Mouse (Mus musculus): ENCODE results near the gene Ptprn2.

GRCm38 (mm10) chr12:116478771-116479170 lies 6.7 kb upstream of the Ptprn2 start:
- TF ChIP-seq MAX (IDR thresholded peaks at IDR 0.05; ENCODE audit: low read depth) (no peak), POLR2A (IDR thresholded peaks at IDR 0.05; ENCODE audit: insufficient read length, low read depth) (no peak), REST (IDR thresholded peaks at IDR 0.05; ENCODE audit: insufficient read depth, insufficient read length) (no peak), MYOG (IDR thresholded peaks at IDR 0.05; ENCODE audit: control insufficient read depth in 1 of 3, insufficient read depth in 1 of 3, insufficient read length in 2 of 3, low read depth in 2 of 3) (no peak), POLR2AphosphoS2 (IDR thresholded peaks at IDR 0.05; ENCODE audit: insufficient read length, low read depth) (no peak), USF1 (IDR thresholded peaks at IDR 0.05; ENCODE audit: low read depth) (no peak), E2F4 (IDR thresholded peaks at IDR 0.05; ENCODE audit: insufficient read depth) (no peak), TCF12 (IDR thresholded peaks at IDR 0.05; ENCODE audit: insufficient read depth, poor library complexity, severe bottlenecking) (no peak), CEBPB (IDR thresholded peaks at IDR 0.05; ENCODE audit: insufficient read depth, poor library complexity, severe bottlenecking) (no peak), MYOD1 (IDR thresholded peaks at IDR 0.05; ENCODE audit: control insufficient read depth in 1 of 3, insufficient read length in 2 of 3, low read depth in 2 of 3) (no peak), TCF3 (IDR thresholded peaks at IDR 0.05; ENCODE audit: insufficient read length, low read depth) (no peak), SRF (IDR thresholded peaks at IDR 0.05; ENCODE audit: control insufficient read depth, insufficient read length, low read depth) (no peak)
